Mouse (Mus musculus) ES-Bruce4 (cell line): ENCODE results near the gene Prelp.

Source experiments
- CTCF ChIP-seq: IDR thresholded peaks from one replicate; pipeline ENCODE4 v1.8.1; 2011; ENCODE audit warnings: low read depth, low read length
- EP300 ChIP-seq: IDR thresholded peaks from 2 replicates; pipeline ENCODE4 v1.6.1; 2011; ENCODE audit warnings: low read depth, low read length; ENCODE audit not compliant: insufficient read depth
- POLR2A ChIP-seq: IDR thresholded peaks from one replicate; pipeline ENCODE4 v1.8.1; 2011; ENCODE audit warnings: low read length; ENCODE audit not compliant: insufficient read depth

DNA sequence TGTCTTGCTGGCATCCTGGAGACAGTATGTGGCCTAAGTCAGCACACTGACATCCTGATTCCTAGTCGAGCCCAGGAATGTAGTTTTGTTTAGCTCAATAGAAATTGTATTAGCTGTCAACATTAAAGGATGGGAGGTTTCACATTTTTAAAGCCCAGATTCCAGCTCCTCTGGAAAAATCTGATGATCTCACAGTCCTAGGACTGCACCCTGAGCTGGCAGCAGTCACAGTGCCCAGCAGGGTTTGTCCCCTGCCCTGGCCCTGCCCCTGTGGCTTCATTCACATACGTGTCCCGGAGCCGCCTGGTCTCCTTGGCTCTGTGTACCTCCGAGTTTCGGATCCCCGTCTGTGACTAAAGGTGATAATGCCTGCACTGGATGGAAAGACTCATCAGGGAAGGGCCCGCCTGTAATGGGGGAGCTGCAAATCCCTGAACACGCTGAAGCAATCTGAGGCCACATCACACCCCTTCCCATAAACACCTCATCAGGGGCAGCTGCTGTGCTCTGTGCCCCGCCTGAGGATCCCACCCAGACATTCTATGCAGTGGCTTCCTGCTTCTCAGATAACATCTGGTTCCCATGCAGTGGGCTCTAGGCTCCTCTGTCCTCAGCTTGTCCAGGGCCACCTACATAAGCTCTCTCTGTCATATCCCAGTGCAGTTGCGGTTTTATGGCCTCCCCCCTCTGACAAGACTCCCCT is 20.1 kb upstream of the Prelp start:
- TF ChIP-seq POLR2A = no peak
- TF ChIP-seq CTCF = no peak
- no peak for TF ChIP-seq EP300
